Mouse (Mus musculus): ENCODE results near the gene Gtf2h4.

DNA sequence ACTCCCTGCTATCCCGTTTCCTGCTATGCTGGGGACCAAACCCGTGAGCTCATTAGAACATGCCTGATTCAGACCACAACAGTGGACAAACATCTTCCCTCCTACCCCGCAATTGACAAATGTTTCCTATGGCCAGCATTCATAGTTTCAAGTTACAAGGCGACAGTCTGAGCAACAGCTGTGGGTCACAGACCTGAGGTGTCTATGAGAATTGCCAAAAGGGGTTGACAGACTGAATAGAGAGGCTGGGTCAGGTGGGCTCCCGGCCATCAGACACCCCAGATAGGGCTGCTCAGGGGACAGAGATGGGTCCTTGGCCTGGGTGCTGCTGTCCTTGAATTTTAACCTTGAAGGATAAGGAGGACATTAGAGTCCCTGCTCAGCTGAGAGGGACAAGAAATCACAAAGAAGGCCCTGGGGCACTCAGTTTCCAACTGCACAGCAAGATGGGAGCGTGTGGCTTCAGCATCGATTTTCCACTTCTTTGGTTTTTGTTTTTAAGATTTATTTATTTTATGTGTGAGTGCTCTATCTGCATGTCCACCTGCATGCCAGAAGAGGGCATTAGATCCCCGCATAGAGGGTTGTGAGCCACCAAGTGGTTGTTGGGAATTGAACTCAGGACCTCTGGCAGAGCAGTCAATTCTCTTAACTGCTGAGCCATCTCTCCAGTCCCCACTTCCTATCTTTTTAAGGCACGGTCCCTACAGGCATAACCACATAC lies 46.2 kb upstream of the Gtf2h4 start:
- no peak for TF ChIP-seq CTCF (IDR thresholded peaks at IDR 0.05; ENCODE audit: borderline replicate concordance, insufficient read depth, low read length)
- no peak for TF ChIP-seq POLR2A (IDR thresholded peaks at IDR 0.05; ENCODE audit: low read depth, low read length)
